Mouse (Mus musculus): Measurements from ENCODE around the gene Gprc5c.
"Not testable (repeated sequence)": the region's sequence is repeated elsewhere in the genome, so short reads cannot be mapped to it uniquely, and the experiment has no call there.

Gene Gprc5c

DNA sequence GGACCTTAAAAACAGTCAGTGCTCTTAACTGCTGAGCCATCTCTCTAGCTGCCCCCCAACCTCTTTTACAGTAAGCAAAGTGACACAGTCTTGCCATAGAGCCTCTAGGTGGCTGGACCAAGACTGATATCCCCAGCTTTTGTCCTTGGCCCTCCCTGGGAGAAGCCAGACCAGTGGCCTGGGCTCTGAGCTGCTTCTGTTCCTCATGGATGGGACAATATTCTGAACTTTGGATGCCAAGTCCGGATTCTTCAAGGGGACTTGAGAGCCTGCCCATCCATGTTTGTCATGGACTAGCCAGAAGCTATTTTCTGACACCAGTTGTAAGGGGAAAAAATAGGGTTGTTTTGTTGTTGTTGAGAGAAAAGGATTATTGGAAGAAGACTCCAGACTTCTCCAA, 18.8 kb downstream of the Gprc5c start:
- DNase-seq (ENCODE audit: low spot score): no peak

- DNase-seq (ENCODE audit: low spot score): no peak
Observed at GRCm38 (mm10) chr11:114871540-114871939, 20.6 kb downstream of the Gprc5c start.

DNA sequence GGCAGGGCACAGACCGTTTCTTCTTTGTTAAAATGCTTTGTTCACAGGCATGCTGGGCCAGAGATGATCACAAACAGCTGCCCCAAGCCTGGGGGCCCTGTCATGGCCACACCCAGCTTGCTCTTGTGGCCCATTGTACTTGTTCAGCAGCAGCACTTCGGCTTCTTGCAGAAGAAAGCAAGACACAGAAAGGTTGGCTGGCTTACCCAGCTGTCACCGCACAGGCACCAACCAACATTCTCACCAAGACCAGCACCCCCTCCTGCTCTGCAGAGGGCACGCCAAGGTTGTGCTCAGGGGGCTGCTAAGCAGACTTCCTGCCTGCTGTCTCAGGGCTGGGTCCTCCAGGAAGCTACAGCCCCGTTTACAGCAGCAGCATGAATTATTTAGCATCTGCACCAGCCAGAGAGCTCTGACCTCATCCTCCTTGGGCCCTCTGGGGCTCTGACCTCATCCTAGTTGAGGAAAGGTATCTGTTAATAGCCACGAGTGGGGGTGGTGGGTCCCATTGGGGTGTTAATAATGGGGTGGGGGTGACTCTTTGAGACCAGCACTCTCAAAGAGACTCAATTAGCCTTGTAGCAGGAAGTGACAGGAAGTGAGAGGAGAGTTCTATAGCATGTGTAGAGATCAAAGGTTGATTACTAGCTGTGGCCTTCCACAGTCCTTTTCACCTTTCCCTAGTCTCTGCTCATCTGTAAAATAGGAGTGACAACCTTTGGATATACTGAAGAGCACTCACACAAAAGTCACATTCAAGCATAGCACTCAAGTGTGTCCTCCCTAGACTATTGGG, 22.3 kb downstream of the Gprc5c start:
- no peak for DNase-seq (ENCODE audit: low spot score)

GRCm38 (mm10) chr11:114874226-114875145, 23.5 kb downstream of the Gprc5c start:
- DNase-seq (ENCODE audit: low spot score): no peak

- no peak for DNase-seq (ENCODE audit: low spot score)
Observed at GRCm38 (mm10) chr11:114875301-114875801, 24.4 kb downstream of the Gprc5c start.

DNA sequence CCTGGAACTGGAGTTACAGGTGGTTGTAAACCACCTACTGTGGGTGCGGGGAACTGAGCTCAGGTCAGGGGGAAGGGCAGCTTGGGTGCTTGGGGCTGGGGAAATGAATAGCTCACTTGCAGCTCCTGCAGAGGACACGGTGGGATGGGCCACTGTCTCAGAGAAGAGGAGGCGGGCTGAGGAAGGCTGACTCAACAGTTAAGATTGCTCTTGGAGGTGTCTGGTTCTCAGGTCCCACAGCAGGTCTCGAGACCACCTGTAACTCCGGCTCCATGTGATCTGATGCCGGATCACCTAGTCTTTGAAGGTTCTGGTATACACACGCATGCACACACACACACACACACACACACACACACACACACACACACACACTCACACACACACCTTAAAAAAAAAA, 25.2 kb downstream of the Gprc5c start:
- DNase-seq (ENCODE audit: low spot score): no peak

DNA sequence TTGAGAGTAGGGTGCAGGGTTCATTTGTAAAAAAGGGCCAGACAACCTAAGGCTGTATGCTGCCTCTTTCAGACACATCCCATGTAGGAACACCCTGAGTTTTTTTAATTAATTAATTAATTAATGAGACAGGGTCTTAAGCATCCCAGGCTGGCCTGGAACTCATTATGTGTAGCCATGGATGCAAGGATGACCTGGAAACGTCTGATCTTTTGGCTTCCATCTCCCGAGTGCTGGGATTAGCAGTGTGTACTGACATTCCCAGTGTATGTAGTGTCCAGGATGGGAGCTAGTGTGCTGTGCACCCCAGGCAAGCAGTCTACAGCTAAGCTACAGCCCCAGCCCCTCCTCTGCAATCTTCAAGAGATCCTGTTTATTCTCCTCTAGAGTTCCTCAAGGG, 25.7 kb downstream of the Gprc5c start:
- DNase-seq (ENCODE audit: low spot score): no peak

- peak; percentile 63 for DNase-seq (ENCODE audit: low spot score)
Observed at GRCm38 (mm10) chr11:114877145-114877544, 26.2 kb downstream of the Gprc5c start.

- DNase-seq (ENCODE audit: low spot score): peak; percentile 24
Observed at GRCm38 (mm10) chr11:114879666-114880065, 28.7 kb downstream of the Gprc5c start.

GRCm38 (mm10) chr11:114880185-114880584, 29.2 kb downstream of the Gprc5c start:
- DNase-seq (ENCODE audit: low spot score): no peak

- peak; percentile 26 for DNase-seq (ENCODE audit: low spot score)
Observed at GRCm38 (mm10) chr11:114880589-114880988, 29.6 kb downstream of the Gprc5c start.

- DNase-seq (ENCODE audit: low spot score): peak; percentile 45
Observed at GRCm38 (mm10) chr11:114883251-114883789, 32.4 kb downstream of the Gprc5c start.

GRCm38 (mm10) chr11:114884380-114885100, 33.6 kb downstream of the Gprc5c start:
- peak; percentile 52 for DNase-seq (ENCODE audit: low spot score)

DNA sequence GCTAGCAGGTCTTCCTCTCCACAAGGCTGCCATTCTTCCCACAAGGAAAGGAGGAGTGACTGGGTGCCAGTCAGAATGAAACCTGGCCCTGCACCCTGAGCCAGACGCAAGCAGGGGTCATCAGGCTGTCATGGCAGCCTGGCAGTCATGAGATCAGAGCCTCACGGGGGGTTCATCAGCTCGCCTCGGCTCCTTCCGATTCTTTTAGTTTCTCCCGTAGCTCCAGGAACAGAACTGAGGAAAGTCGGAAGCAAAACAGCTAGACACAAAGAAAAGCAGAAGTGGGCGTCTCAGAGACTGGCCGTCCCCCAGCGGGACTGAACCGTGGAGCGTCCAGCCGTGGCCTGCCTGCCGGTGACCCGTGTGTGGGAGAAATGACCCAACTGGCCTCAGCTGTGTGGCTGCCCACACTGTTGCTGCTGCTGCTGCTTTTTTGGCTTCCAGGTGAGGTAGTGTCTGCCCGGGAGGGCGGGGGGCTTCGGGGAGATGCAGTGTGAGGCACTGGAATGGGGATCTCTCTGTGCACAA, 39.1 kb downstream of the Gprc5c start, which contains the start of gene Cd300a:
Cd300a (plus strand) TSS at position 51 of the 528 bp plus-strand sequence.
- DNase-seq (ENCODE audit: low spot score): no peak

GRCm38 (mm10) chr11:114890542-114890941, 39.6 kb downstream of the Gprc5c start:
- no peak for DNase-seq (ENCODE audit: low spot score)

- DNase-seq (ENCODE audit: low spot score): no peak
Observed at GRCm38 (mm10) chr11:114896085-114896484, 45.1 kb downstream of the Gprc5c start.

GRCm38 (mm10) chr11:114898026-114898425, 47.1 kb downstream of the Gprc5c start:
- DNase-seq (ENCODE audit: low spot score): peak; percentile 28

DNA sequence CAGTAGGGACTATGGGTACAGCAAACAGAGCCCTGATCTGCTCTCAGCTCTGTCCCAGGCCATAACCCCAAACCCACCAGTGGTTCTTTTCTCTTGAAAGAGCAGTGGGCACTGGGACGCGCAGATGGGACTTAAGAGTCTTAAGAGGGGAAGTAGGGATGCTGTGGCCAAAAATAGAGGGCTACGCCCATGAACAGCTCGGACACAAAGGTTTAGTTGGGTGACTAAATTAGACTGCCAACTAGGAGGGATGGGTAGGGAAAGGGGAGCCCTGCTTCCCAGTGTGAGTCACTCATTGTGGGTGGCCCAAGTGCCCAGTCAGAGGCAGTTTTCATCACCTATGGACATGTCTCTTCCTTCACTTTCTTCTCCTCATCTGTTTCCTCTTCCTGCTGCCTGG, 52.3 kb downstream of the Gprc5c start:
- DNase-seq (ENCODE audit: low spot score): no peak

DNA sequence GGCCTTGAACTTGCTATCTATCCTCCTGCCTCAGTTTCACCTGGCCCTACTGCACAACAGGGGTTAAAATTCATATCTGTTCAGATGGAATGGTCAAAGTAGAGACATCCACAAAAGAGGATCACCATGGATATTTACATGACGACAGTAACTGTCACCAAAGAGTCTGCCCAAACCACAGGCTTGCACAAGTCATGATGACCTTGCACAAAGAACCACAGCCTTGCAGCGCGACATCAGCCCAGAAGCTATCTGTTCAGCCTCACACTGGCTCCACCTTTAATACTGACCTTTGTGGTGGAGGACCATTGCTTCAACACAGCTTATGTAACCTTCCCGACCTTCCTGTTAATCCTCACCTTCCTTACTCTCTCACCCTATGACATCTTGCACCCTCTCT, 56.6 kb downstream of the Gprc5c start:
- DNase-seq (ENCODE audit: low spot score): no peak

DNA sequence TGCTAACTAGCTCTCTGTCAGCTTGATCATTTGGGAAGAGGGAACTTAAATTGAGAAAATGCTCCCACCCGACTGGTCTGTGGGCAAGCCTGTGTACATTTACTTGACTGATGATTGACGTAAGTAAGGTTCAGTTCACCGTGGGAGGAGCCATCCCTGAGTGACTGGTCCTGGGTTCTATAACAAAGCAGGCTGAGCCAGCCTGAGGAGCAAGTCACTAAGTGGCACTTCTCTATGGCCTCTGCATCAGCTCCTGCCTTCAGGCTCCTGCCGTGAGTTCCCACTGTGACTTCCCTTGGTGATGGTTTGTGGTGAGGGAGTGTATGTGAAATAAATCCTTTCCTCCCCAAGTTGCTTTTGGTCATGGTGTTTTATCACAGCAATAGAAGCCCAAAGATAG, 57.1 kb downstream of the Gprc5c start:
- DNase-seq (ENCODE audit: low spot score): no peak

DNA sequence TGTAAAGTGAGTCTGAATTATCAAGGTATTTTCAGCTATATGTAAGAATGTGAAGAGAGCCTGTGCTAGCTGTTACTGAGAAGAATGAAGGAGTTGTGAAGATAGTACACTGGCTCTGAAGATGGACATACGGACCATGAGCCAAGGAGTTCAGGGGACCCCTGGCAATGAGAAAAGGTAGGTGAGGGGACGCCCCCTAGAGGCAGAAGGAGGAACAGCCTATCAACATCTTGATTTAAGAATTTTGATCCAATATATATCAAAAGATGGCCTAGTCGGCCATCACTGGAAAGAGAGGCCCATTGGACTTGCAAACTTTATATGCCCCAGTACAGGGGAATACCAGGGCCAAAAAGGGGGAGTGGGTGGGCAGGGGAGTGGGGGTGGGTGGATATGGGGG, 58.6 kb downstream of the Gprc5c start:
- DNase-seq (ENCODE audit: low spot score): not testable (repeated sequence)
